Mouse (Mus musculus): Measurements from ENCODE around the gene Nol10. TPM values are rescaled to one million over a fixed set of nuclear protein-coding genes. Genes with fewer than 3 reads are reported as not detected.
"Not testable (repeated sequence)": the region's sequence is repeated elsewhere in the genome, so short reads cannot be mapped to it uniquely, and the experiment has no call there.

The Nol10 gene
- total RNA-seq, 2 experiments from 2014 or later: 19.7 to 20.9 TPM

DNA sequence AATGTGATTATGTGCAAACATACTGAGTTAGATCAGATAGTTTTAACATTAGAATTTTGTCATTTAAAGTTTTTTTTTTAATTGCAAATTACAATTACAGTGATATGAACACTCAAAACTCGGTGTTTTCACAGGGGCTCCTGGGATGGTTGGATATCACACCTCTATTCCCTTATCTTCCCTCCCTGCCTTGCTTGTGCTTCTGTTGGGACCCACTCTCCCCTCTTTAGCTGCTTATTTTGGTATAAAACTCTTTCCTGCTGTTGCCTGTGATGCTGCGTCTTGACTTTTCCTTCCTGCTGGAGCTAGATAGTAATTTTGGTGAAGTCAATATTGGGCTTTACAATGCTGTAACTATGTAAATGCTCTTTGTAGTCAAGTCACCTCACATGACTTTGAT lies 63.0 kb downstream of the Nol10 start:
- DNase-seq: no peak

DNA sequence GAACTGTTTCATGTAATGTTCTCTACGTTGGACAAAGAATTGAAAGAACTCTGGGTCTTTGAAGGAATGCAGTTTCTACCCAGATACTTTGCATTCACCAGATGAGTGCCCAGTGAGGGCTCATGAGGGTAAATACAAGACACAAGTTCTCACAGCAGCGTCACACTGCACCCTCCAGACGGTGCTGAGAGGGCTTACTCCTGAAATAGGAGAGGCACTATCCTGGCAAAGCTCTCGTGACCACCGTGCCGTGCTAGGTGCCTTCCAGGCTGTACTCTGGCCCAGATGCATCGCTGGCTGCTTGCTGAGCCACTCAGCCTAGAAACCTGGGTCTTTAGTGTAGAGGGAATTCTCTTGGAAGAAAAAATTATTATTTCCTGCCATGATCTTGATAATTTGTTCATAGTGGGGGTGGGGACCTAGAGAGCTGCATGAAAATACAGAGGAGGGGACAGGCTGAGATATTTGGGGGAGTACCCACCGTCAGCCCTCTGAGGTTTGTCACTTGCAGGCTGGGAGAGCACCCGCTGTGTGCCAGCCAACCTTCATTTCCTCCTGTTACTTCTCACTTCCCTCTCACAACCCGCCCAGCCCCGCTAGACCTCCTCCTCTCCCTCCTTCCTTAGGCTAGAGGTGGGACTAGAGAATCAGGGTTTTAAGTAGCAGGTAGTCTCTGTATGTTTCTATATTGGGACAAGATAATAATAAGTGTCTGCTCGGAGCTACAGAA lies 63.7 kb downstream of the Nol10 start:
- DNase-seq: no peak

DNA sequence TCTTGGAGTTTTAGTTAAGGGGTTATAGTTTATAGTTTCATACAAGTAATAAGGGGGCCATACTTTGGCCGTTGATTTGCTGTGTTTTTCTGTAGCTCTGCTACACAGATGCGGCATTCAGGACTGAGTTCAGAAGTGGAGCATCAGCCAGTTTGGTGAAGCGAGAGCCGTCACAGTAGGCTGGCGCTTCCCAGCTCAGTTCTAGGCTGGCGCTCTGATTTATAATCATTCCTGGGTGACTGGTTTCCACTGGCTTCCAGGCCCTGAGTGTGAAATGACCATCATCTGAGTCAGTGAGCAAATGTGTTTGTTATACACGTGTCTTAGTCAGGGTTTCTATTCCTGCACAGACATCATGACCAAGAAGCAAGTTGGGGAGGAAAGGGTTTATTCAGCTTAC lies 66.5 kb downstream of the Nol10 start:
- DNase-seq: no peak

DNA sequence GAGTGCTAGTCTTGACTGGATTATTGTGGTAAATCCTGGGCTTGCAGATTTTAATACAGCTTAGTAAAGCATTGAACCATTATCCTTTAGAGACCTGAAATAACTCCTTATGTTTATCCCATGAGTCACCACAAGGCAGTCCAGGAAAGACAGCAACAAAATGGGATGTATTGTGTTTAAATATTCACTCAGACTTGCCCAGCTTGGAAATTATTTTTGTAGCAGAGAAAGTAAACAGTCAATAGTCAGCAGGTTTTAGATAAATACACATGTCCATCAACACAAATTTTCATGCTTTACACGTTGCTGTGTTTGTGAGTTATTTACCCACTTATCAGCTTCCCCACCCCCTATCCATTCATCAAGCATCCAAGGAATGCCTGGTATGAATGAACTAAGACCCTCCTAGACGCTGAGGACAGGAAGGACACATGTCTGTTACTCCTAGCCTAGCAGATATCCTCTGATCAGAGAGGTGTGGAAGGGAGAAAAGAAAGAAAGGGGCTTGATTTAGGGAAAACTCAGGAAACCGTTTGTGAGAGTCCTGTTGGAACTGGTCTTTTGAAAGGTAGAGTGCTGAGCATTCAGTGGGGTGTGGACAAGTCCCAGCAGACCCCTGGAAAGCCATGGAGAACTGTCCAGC lies 72.0 kb downstream of the Nol10 start:
- DNase-seq: no peak

DNA sequence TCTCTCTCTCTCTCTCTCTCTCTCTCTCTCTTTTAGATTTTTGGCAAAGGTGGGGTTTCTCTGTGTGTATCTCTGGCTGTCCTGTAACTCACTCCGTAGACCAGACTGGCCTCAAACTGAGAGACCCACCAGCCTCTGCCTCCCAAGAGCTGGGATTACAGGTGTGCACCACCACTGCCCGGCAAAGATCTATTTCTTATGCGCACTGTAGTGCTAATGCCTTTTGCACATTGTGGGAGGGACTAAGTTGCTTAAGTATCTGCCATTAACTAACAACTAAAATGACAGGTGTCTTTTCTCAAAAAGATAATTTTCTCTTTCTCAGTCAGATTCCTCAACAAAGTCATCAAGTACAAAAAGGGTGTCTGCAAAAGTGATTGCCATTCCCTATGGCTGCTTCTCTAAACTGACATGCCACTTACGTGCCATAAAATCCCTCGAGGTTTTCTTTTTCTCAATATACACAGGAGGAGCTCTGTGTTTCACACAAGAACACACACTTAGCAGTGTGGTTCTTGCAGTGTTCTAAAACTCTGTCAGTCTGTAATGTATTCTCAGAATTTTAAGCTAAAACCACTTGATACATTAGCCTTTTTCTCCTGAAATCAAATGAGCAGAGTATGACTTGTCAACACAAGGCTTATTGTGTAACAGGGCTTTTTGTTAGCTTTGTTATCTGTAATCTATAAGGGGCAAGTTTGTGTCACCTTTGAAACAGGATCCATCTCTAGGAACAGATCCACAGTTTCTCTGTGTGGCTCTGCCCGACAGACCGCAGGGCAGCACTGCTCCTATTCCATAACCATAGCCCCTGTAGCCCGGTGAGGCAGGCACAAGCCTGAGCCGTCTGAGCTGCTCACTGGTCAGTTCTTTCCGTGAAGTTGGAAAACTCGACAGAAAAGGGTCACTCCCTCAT lies 77.3 kb downstream of the Nol10 start:
- no peak for DNase-seq

DNA sequence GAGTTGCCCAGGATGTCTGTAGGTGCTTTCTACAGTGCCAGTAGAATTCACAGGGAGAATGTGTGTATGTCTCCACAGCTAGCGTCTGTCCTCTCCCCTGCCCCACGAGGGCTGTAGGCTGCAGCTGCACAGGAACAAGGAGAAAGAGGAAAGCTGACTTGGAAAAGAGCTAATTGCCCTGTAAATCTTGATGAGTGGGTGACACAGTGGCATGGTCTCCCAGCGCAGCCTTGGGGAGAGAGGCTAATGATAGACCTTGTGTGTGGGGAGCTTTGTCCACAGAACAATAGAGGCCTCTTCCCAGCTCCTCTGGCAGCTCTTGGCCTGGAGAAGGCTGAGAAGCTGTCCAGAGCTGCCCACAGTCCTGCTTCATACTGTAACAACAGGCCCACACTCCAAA lies 78.5 kb downstream of the Nol10 start:
- no peak for DNase-seq

DNA sequence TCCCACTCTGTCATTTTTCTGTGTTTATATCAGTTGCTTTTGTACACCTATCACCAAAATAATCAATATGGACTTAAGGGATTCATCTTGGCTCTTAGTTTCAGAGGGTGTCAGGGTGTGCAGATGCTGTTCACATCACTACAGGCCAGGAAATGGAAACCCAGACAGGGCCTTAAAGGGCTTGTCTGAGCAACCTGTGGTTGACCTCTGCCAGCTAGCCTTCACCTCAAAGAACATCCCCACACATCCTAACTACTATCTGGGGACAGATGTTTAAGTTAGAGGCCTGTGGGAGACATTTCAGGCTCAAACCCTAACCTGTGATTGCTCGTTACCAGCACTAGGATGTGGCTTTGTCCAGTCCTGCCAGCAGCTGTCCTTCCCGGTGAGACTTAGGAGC lies 82.3 kb downstream of the Nol10 start:
- no peak for DNase-seq

DNA sequence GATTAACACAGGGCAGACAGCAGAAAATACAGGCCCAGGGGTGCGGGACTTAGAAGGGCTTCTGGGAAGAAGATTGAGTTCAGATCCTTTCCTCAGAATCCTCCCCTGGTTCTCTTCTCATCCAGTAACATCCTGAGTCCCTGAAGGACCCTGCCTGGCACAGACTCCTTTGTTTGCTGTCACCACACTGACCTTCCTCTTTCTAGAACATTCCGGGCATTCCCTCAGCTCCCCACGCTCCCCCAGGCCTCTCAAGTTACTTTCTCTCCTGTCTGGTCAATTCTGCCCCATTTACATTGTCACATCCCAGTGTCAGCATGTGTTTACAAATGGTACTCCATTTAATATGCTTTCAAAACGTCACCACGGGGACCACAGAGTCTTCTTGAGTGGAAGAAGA lies 82.9 kb downstream of the Nol10 start:
- DNase-seq: no peak

DNA sequence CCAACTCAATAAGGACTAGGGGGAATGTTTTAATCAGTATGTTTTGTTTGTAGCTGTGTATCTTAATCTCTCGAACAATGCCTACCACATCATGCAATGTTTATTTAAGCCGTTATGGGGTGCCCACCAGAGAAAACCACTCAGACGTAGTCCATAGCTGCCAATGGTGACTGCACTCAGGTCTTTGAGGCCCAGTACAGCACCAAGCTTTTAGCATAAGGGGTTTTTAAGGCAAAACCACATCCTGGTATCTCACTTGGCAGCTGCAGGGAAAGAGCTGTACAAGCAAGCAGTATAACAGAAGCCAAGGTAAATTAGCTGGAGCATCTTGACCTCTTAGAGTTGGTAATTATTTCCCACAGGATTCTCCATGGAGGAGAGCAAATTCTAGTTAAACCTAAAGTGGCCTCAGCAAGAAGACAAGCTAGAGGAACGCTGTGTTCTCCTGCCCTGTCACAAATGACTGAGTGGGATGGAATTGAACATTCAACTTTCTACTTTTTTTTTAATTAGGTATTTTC lies 83.6 kb downstream of the Nol10 start:
- DNase-seq: no peak

DNA sequence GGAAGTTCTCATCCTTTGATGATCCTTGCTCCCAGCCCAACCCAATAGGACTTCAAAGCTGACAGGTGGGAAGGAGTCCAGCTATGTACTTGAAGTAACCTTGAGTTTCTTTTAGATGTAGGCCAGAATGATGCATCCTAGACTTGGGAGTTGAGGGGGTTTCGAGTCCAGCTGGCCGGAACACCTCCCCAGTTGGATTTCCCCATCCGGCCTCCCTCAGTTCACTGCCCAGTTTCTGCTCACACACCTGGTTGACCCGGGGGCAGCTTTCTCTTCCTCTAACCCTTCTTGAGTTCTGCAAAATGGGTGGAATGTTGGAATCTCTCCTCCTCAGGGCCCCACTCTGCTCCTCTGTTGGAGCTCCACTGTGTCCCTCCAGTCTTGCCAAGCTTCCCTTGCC lies 85.5 kb downstream of the Nol10 start:
- no peak for DNase-seq

DNA sequence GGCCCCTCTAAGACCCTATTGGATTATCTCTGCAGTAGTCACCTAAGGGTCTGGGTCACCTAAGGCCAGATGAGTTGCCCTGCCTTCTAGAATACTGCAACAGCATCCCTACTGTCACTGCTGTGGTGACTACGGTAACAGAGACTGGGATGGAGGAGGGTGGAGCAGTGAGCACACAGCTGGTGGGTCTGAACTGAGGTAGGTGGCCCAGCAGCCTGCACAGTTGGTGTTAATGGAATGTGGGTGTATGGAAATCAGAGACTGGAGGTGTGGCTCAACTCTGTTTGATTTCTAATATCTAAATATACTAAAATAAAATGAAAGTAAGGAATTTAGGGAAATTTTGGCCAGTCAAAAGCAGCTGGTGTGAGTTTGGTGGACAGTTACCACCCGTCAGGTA lies 88.2 kb downstream of the Nol10 start:
- peak; percentile 42 to 48 for DNase-seq

DNA sequence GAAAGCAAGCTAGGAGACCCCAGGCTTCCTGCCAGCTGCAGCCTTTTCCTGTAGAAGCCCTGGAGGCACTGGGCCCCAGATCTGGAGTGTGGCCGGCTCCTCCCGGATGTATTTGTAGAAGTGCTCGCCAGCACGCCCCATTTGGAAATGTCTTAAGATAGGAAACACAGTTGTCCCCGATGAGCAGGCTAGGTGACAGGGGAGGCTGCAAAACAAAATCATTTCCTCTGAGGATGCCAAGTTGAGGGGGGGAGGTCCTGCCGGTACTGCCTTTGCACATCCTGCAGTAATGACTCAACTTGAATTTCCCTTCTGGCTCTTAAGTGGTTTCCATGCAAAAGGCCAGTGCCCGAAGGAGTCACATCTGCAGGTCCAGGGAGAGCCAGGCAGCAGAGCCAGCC lies 92.0 kb downstream of the Nol10 start:
- DNase-seq: no peak

DNA sequence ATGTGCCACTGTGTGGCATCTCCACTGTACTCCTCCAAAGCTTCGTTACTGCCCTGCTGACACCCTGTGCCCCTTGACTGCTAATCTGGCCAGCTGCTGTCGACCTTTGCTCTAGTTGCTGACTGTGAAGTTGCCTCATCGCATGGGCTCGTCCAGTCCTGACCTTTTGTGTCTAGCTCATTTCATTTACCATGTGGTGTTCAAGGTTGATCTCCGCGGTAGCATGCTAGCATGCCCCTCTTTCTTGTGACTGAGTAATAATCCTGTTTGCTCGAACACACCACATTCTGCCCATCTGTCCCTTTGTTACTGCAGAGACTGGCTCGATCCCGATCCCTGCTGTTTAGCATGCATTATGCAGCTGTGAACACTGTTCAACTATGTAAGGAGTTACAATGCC lies 93.2 kb downstream of the Nol10 start:
- DNase-seq: no peak

DNA sequence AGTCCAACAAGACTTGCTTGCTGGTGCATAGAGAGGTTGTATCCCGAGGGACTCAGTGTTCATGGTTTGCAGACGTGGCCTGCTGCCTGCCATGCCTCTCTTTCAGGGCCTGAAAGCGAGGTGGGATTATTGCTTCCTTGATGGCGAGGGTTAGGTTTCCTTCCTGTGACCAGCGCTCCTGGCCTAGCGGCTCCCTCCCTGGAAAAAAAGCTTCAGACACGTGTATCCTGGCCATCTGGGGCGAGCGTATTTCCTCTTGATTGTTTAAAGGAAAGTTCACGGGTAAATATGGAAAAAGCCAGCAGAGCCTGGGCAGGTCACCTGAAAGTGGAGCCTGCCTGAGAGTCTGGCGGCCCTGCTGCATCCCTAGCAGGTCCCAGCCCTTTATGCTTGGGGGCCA lies 96.1 kb downstream of the Nol10 start:
- DNase-seq: no peak

DNA sequence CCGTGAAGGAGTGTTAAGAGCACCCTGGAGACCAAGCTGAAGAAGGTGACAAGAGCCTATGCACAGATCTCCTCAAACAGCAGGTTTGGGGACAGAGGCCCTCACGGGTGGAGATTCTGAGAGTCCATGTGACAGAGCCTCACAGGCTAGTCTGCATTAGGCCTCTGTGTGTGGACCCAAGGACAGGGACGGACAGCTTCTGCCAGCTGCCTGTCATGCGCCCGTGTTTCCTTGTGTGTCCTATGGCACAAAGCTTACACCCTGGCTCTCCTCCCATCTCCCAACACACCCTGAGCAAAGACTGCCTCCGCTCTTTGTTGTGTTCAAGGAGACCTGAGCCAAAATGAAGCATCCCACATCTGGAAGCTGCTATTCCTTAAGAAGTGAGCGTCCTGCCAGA lies 97.0 kb downstream of the Nol10 start:
- DNase-seq: no peak

DNA sequence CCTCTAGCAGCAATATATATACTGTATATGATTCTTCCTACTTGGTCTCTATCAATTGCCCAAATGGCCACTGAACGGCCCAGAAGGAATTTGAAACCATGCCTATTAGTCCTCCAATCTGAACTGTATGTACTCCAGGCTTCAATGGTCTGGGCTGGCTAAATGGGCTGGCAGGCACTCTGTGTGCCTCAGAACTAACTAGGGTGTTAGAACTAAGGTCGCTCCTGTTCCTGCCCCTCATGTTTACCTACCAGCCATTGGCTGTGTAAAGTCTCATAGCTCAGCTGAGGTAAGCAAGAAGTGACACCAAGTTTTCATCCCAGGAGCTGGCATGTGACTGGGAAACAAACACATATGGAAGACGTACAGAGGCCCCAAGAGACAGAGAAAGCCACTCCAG lies 100.5 kb downstream of the Nol10 start:
- DNase-seq: no peak

DNA sequence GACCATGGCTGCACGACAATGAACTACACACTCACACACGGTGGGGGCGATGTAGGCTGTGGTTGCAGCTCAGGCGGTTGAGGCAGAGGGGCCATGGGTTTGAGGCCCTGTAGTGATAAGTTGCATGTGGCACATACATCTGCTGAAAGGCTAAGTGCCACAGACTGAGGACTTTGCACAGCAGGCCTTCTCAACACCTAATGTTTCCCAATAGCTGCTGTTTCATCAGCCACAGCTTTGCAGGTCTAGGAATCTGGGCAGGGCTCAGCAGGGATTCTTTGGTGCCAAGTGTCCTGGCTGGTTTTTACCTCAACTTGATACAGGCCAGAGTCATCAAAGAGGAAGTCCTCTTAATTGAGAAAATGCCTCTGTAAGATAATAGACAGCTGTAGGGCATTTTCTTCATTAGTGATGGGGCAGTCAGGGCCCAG lies 101.4 kb downstream of the Nol10 start:
- no peak for DNase-seq

DNA sequence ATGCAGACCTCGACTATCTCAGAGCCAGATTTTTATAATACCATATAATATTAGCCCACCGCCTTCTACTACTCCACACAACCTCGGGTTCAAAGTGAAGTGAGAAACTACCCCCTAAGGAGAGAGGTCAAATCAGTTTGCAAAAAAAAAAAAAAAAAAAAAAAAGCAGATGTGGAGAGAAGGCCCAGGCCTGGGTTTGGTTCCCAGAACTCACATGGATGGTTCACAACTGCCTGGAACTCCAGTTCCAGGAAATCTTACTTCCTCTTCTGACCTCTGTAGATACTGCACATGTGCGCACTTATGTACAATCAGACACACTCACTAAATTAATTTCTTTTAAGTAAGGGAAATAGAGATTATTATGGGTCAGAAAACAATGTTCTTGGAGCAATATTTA lies 102.2 kb downstream of the Nol10 start:
- DNase-seq: no peak

DNA sequence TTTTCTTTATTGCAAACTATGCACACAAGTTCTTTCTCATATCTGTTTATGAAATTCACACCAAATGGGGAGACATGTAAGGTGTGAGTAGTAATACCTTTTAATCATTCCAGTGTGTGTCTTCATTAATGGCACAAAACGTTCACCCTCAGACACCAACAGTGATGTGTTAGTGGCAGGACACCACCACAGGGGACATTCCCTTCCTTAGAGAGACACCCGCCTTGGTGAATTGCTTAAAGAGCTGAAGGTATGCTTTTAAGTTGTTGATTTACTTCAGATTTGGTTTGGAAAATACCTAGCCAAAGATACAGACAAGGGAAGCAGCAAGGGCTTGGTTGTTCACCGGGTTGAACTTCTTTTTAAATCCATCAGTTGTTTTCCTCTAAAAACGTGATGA lies 102.7 kb downstream of the Nol10 start:
- no peak for DNase-seq

DNA sequence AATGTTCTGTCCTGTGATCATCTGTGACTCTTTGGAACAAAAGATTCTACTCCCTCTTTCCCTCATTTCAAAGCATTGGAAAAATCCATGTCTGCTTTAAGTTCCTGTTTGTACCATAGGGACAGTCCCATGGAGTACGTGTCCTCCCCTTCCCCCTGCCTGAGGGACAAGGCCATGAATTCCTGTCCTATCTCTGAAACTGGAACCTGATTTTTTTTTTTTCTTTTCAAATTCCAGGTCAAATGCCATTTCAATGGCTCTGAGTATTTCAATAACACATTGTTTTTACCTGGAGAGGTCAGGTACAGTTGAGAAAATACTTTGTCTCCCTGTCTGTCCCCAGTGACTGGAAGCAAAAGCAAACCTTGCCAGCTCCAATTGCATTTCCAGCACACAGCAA lies 104.0 kb downstream of the Nol10 start:
- no peak for DNase-seq

DNA sequence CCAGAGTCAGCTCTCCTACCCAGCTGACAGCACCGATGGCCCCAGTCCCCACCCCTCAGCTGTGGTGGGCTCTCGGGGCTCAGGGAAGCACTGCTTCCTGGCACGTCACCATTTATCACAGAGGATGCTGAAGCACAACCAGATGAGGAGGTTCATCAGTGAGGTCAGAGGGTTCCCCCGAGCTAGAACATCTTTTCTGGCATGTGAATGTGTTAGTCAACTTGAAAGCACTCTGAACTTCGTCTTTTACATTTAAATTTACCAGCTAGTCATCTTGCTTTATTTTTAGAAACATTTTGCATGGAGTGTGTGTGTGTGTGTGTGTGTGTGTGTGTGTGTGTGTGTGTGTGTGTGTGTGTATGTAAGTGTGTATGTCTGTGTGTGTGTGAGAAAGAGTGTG lies 105.7 kb downstream of the Nol10 start:
- no peak for DNase-seq

DNA sequence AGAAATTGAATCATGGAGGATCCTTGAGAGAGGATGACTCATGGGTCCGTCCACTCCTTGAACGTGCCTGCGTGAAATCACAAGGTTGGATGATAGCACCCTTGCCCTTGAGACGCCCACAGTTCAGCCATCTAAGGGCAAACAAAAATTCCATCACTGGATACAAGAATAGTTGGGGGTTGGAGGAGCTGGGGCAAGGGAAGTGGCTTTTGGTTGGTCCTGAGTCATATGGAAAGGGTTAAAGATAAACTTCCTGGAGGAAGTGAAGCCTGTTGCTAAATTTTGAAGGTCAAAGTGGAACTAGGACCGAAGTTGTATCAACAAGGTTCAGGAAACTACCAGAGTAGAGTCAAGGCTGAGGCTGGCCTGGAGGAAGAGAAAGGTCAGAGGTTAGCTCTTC lies 106.8 kb downstream of the Nol10 start:
- no peak for DNase-seq

DNA sequence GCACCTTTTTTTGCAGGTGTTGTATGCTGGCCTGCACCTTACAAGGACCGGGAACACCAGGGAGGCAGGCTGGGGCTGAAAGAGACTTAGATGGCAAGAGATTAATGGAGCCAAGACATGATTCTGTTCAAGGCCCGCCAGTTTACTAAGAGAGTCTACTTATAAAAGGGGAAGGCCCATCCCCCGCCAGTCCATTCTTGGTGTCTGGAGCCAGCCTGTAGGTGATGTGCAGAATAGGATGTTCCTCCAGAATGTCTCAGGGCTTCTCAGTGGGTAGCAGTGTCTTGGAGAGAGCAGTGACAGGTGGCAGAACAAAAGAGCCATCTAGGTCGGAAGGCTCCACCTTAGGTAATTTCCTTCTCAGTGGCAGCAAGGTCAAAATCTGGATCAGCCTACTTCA lies 111.0 kb downstream of the Nol10 start:
- DNase-seq: not testable (repeated sequence)
